Mouse (Mus musculus) MEL (cell line): Measurements from ENCODE around the gene Smim24. TPM values are rescaled to one million over a fixed set of nuclear protein-coding genes. Genes with fewer than 3 reads are reported as not detected.

Experiments
- DNase-seq: peaks from one replicate; pipeline ENCODE4 v3.0.0; 2011; ENCODE audit warnings: low read depth, low spot score
- H3K27ac ChIP-seq: 2 replicates; pipeline ENCODE4 v1.5.1; 2012; ENCODE audit warnings: low read depth, mild to moderate bottlenecking, control low read depth, low read length, moderate library complexity; ENCODE audit not compliant: control insufficient read depth
- H3K27me3 ChIP-seq, 2 experiments: fragments of 150-350 bp in 1 of 2; sonication (generic) in 1 of 2; 2 replicates each; pipeline ENCODE4 v1.6.1; 2012; ENCODE audit warnings: low read length in 2 of 2, mild to moderate bottlenecking in 2 of 2, improper control_type of control experiment in 1 of 2, moderate library complexity in 1 of 2; ENCODE audit not compliant: insufficient read depth in 2 of 2, control insufficient read depth in 1 of 2
- H3K36me3 ChIP-seq, 2 experiments: 2 replicates each; pipeline ENCODE4 v1.6.1; 2012 to 2014; ENCODE audit warnings: low read length in 2 of 2, improper control_type of control experiment in 1 of 2, inconsistent platforms in 1 of 2, mild to moderate bottlenecking in 1 of 2; ENCODE audit not compliant: insufficient read depth in 2 of 2, control insufficient read depth in 1 of 2
- H3K4me1 ChIP-seq, 2 experiments: fragments of 150-350 bp in 1 of 2; sonication (generic) in 1 of 2; 2 replicates each; pipeline ENCODE4 v1.6.1; 2012; ENCODE audit warnings: low read length in 2 of 2, improper control_type of control experiment in 1 of 2, mild to moderate bottlenecking in 1 of 2; ENCODE audit not compliant: insufficient read depth in 2 of 2, control insufficient read depth in 1 of 2
- H3K4me3 ChIP-seq, 2 experiments: fragments of 150-350 bp in 1 of 2; sonication (generic) in 1 of 2; 2 replicates each; pipeline ENCODE4 v1.5.1; 2012; ENCODE audit warnings: low read depth in 2 of 2, low read length in 2 of 2, mild to moderate bottlenecking in 2 of 2, moderate library complexity in 2 of 2, control low read depth in 1 of 2, improper control_type of control experiment in 1 of 2; ENCODE audit not compliant: control insufficient read depth in 1 of 2, insufficient read depth in 1 of 2
- H3K79me2 ChIP-seq: 2 replicates; pipeline ENCODE4 v1.6.1; 2012; ENCODE audit warnings: mild to moderate bottlenecking, low read length, moderate library complexity; ENCODE audit not compliant: control insufficient read depth, poor library complexity, insufficient read depth
- H3K9ac ChIP-seq: 2 replicates; pipeline ENCODE4 v1.6.1; 2012; ENCODE audit warnings: low read depth, mild to moderate bottlenecking, control low read depth, low read length, moderate library complexity; ENCODE audit not compliant: control insufficient read depth, poor library complexity, severe bottlenecking
- H3K9me3 ChIP-seq: fragments of 150-350 bp; sonication (generic); replicated peaks from 2 replicates; pipeline ENCODE4 v1.6.1; 2012; ENCODE audit warnings: mild to moderate bottlenecking, low read length, improper control_type of control experiment, moderate library complexity; ENCODE audit not compliant: insufficient read depth
- CHD2 ChIP-seq: IDR thresholded peaks from 2 replicates; pipeline ENCODE4 v1.6.1; 2011; ENCODE audit warnings: low read length, improper control_type of control experiment
- CTCF ChIP-seq, 3 experiments: IDR thresholded peaks in 2 of 3; conservative IDR thresholded peaks in 1 of 3; 2 replicates each; pipeline ENCODE4 v1.5.1; 2011 to 2012; ENCODE audit warnings: low read length in 3 of 3, low read depth in 2 of 3, mild to moderate bottlenecking in 2 of 3, improper control_type of control experiment in 1 of 3, inconsistent platforms in 1 of 3, mixed read lengths in 1 of 3, moderate library complexity in 1 of 3; ENCODE audit not compliant: control insufficient read depth in 1 of 3, insufficient read depth in 1 of 3, poor library complexity in 1 of 3, severe bottlenecking in 1 of 3
- ELF1 ChIP-seq: IDR thresholded peaks from 2 replicates; pipeline ENCODE4 v1.6.1; 2014; ENCODE audit warnings: low read depth, mild to moderate bottlenecking, inconsistent platforms, low read length, improper control_type of control experiment, moderate library complexity
- EP300 ChIP-seq, 2 experiments: IDR thresholded peaks; 2 replicates each; pipeline ENCODE4 v1.6.1; 2011; ENCODE audit warnings: improper control_type of control experiment in 2 of 2, low read length in 2 of 2, low read depth in 1 of 2, mild to moderate bottlenecking in 1 of 2
- GATA1 ChIP-seq: IDR thresholded peaks from 2 replicates; pipeline ENCODE4 v1.6.1; 2011; ENCODE audit warnings: low read depth, low read length, improper control_type of control experiment
- JUND ChIP-seq: IDR thresholded peaks from 2 replicates; pipeline ENCODE4 v1.6.1; 2011; ENCODE audit warnings: low read depth, mild to moderate bottlenecking, improper control_type of control experiment, low read length
- MAX ChIP-seq: IDR thresholded peaks from 2 replicates; pipeline ENCODE4 v1.6.1; 2011; ENCODE audit warnings: low read length, improper control_type of control experiment
- MXI1 ChIP-seq: IDR thresholded peaks from 2 replicates; pipeline ENCODE4 v1.6.1; 2011; ENCODE audit warnings: mild to moderate bottlenecking, low read depth, low read length, improper control_type of control experiment
- MYB ChIP-seq: IDR thresholded peaks from 2 replicates; pipeline ENCODE4 v1.6.1; 2011; ENCODE audit warnings: mild to moderate bottlenecking, low read depth, low read length, improper control_type of control experiment
- MYC ChIP-seq: IDR thresholded peaks from 2 replicates; pipeline ENCODE4 v1.6.1; 2011; ENCODE audit warnings: low read depth, mild to moderate bottlenecking, low read length, improper control_type of control experiment, moderate library complexity
- NELFE ChIP-seq: IDR thresholded peaks from 2 replicates; pipeline ENCODE4 v1.6.1; 2011; ENCODE audit warnings: low read depth, low read length, improper control_type of control experiment
- NRF1 ChIP-seq: IDR thresholded peaks from 2 replicates; pipeline ENCODE4 v1.6.1; 2014; ENCODE audit warnings: low read depth, mild to moderate bottlenecking, inconsistent platforms, low read length, improper control_type of control experiment, moderate library complexity; ENCODE audit not compliant: poor library complexity, insufficient read depth, severe bottlenecking
- POLR2A ChIP-seq, 2 experiments: IDR thresholded peaks; 2 replicates each; pipeline ENCODE4 v1.6.1; 2011 to 2012; ENCODE audit warnings: low read length in 2 of 2, mild to moderate bottlenecking in 2 of 2, control low read depth in 1 of 2, improper control_type of control experiment in 1 of 2, low read depth in 1 of 2, moderate library complexity in 1 of 2; ENCODE audit not compliant: control insufficient read depth in 1 of 2, insufficient read depth in 1 of 2, poor library complexity in 1 of 2
- POLR2AphosphoS2 ChIP-seq: IDR thresholded peaks from 2 replicates; pipeline ENCODE4 v1.6.1; 2011; ENCODE audit warnings: low read length, improper control_type of control experiment
- SIN3A ChIP-seq: IDR thresholded peaks from 2 replicates; pipeline ENCODE4 v1.6.1; 2012; ENCODE audit warnings: low read length, improper control_type of control experiment, inconsistent platforms
- TAL1 ChIP-seq: IDR thresholded peaks from 2 replicates; pipeline ENCODE4 v1.6.1; 2012; ENCODE audit warnings: mild to moderate bottlenecking, inconsistent platforms, low read length, moderate library complexity, mixed read lengths
- TBP ChIP-seq: IDR thresholded peaks from 2 replicates; pipeline ENCODE4 v1.8.0; 2011; ENCODE audit warnings: low read depth, low read length, improper control_type of control experiment
- TCF12 ChIP-seq: IDR thresholded peaks from 2 replicates; pipeline ENCODE4 v1.6.1; 2014; ENCODE audit warnings: low read depth, mild to moderate bottlenecking, inconsistent platforms, low read length, improper control_type of control experiment, moderate library complexity
- UBTF ChIP-seq: IDR thresholded peaks from 2 replicates; pipeline ENCODE4 v1.6.1; 2012; ENCODE audit warnings: low read depth, mild to moderate bottlenecking, inconsistent platforms, low read length, improper control_type of control experiment, moderate library complexity, borderline replicate concordance; ENCODE audit not compliant: insufficient read depth
- USF1 ChIP-seq: IDR thresholded peaks from 2 replicates; pipeline ENCODE4 v1.6.1; 2014; ENCODE audit warnings: low read depth, mild to moderate bottlenecking, inconsistent platforms, low read length, improper control_type of control experiment, moderate library complexity
- ZC3H11A ChIP-seq: IDR thresholded peaks from 2 replicates; pipeline ENCODE4 v1.6.1; 2012; ENCODE audit warnings: low read depth, mild to moderate bottlenecking, inconsistent platforms, low read length, improper control_type of control experiment
- ZMIZ1 ChIP-seq: IDR thresholded peaks from 2 replicates; pipeline ENCODE4 v1.6.1; 2012; ENCODE audit warnings: low read depth, mild to moderate bottlenecking, inconsistent platforms, low read length, improper control_type of control experiment, moderate library complexity
- polyA plus RNA-seq, 2 experiments: library from polyadenylated mRNA; stranded (reverse) in 1 of 2; unstranded in 1 of 2; fragments of >175 nt in 1 of 2; fragments of >200 nt in 1 of 2; gene quantifications; 2 replicates each; pipeline versions ENCODE4 v1.2.1 to v1.2.4; 2012; ENCODE audit warnings: low replicate concordance in 2 of 2, low read depth in 1 of 2; ENCODE audit not compliant: insufficient read length in 2 of 2, insufficient read depth in 1 of 2, missing spikeins in 1 of 2
- total RNA-seq: library from RNA; depleted of rRNA; stranded (reverse); fragments of 300-350 nt; gene quantifications from 2 replicates; pipeline ENCODE4 v1.2.3, GENCODE M21; 2012

The Smim24 gene
- total and polyA plus RNA-seq, 3 experiments = 6.7 to 29.5 TPM; not detected in 1

- Histone ChIP-seq H3K27ac (peak overlapping the region; percentile 42), H3K9me3 (no peaks in the 10 kb centered on the region), H3K36me3 (peaks cover 0 to 3% of the 10 kb centered on the region in 2 experiments; a peak in 1 of 4 replicates), H3K4me1 (peaks cover 0 to 28% of the 10 kb centered on the region in 2 experiments; a peak in 2 of 4 replicates), H3K79me2 (no peaks in the 10 kb centered on the region; the same call in none of the 2 replicates), H3K9ac (peak overlapping the region; percentile 47), H3K4me3 (peak overlapping the region; percentile 47 to 71), H3K27me3 (no peaks in the 10 kb centered on the region)
- DNase-seq = peak; percentile 80
- TF ChIP-seq CHD2 = no peak
- TF ChIP-seq USF1 = peak; percentile 85
- TF ChIP-seq TCF12 = no peak
- TF ChIP-seq GATA1 = no peak
- peak; percentile 37; the same call in 1 of the 2 replicates for TF ChIP-seq SIN3A
- TF ChIP-seq MAX = peak; percentile 92
- no peak for TF ChIP-seq ZMIZ1
- TF ChIP-seq NRF1 = no peak
- TF ChIP-seq MXI1 = peak; percentile 96
- TF ChIP-seq MYC = peak; percentile 89
These were observed 38.8 kb downstream of the Smim24 start for GRCm38 (mm10) chr10:81431526-81432168.

DNA sequence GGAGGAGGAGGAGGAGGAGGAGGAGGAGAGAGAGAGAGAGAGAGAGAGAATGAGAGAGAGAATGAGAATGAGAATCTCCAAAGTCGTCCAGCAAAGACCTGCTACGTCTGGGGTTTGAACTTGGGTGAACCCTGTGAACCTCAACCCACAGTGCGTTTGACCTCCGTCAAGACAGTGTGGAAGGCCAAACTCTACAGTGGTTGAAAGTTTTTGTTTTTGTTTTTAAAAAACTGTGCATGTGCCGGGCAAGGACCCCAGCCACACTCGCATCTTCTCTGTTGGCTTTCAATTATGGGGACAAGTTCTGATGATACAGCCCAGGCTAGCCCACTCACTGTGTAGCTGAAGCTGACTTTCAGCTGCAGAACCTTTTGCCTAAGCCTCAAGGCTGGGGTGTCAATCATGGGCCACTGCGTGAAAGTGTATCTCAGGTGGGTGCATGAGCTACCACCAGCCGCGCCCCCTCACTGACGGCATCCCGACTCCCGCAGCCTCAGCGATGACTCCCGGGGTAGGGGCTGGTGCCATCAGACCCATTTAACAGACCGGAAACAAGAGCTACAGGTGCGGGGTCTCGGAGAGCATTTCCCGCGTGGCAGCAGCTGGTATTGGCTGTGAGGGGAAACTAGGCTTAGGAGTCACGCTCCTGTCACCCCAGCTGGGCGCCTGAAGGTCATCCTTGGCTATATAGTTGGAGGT is 39.5 kb downstream of the Smim24 start:
- H3K4me1 ChIP-seq = peaks cover 0 to 26% of the 10 kb centered on the region in 2 experiments; a peak in 2 of 4 replicates

DNA sequence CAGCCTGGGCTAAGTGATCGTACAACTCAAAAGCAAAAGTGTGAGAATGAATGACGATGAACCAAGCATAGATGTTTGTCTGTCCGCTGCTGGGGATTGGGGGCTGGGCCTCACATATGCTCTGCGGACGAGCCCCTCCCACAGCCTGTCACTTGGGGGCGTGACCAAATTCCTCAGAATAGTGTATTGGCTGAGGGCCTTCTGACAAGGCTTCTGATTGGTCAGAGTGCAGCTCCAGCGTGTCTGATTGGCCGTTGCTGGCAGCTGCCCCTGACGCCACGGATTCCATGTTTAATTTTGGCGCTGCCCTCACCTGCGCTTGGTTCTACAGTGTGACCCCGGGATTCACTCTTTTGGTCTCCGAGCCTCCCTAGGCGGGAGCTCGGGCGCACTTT is 40.0 kb downstream of the Smim24 start:
- H3K9ac ChIP-seq = peak overlapping the region; percentile 53
- H3K4me1 ChIP-seq = peaks cover 0 to 23% of the 10 kb centered on the region in 2 experiments; a peak in 2 of 4 replicates
- TF ChIP-seq CTCF (IDR thresholded peaks at IDR 0.05 in 2 of 3, conservative IDR thresholded peaks at IDR 0.05 in 1 of 3; ENCODE audit: control insufficient read depth in 1 of 3, insufficient read depth in 1 of 3, low read depth in 2 of 3, low read length in 3 of 3, poor library complexity in 1 of 3, severe bottlenecking in 1 of 3) (no peak), ZC3H11A (no peak), POLR2AphosphoS2 (no peak), USF1 (peak; percentile 82), EP300 (IDR thresholded peaks at IDR 0.05; ENCODE audit: low read depth in 1 of 2, low read length in 2 of 2) (no peak), MAX (0 out of 2 replicates have a peak, but pooled peaks have one; percentile 26), MYB (no peak), JUND (no peak), MYC (peak; percentile 76; the same call in 1 of the 2 replicates), UBTF (no peak), ELF1 (0 out of 2 replicates have a peak, but pooled peaks have one; percentile 25), TAL1 (no peak), NELFE (no peak; the same call in 1 of the 2 replicates), MXI1 (peak; percentile 22; the same call in 1 of the 2 replicates), TBP (peak; percentile 68), POLR2A (IDR thresholded peaks at IDR 0.05; ENCODE audit: control insufficient read depth in 1 of 2, insufficient read depth in 1 of 2, low read depth in 1 of 2, low read length in 2 of 2, poor library complexity in 1 of 2) (peak; percentile 24 to 42; a peak in 1 of 4 replicates)

More for the DNA sequence above, 39.5 kb downstream of the Smim24 start:
- Histone ChIP-seq H3K9me3 (no peaks in the 10 kb centered on the region), H3K9ac (peak overlapping the region; percentile 27), H3K27ac (peak overlapping the region; percentile 32), H3K79me2 (no peaks in the 10 kb centered on the region; the same call in 1 of the 2 replicates), H3K27me3 (no peaks in the 10 kb centered on the region), H3K36me3 (peaks cover 0 to 3% of the 10 kb centered on the region in 2 experiments; a peak in 1 of 4 replicates), H3K4me3 (peak overlapping the region; percentile 59 to 61)
- no peak for DNase-seq
- peak; percentile 30; the same call in 1 of the 2 replicates for TF ChIP-seq MAX
- peak; percentile 70; the same call in 1 of the 2 replicates for TF ChIP-seq SIN3A
- no peak for TF ChIP-seq USF1

More for the DNA sequence above, 40.0 kb downstream of the Smim24 start:
- Histone ChIP-seq H3K9me3 (no peaks in the 10 kb centered on the region), H3K4me3 (peak overlapping the region; percentile 59 to 61), H3K27ac (peak overlapping the region; percentile 38), H3K79me2 (no peaks in the 10 kb centered on the region; the same call in 1 of the 2 replicates), H3K36me3 (peaks cover 0 to 3% of the 10 kb centered on the region in 2 experiments; a peak in 1 of 4 replicates), H3K27me3 (no peaks in the 10 kb centered on the region; a peak in 1 of 4 replicates)
- peak; percentile 98 for DNase-seq
